Mouse (Mus musculus): ENCODE measurements at regions not wholly inside any gene's neighbourhood (a gene's known extent, or its start where the extent isn't known, plus 50 kb on each side); places are given as distances from the start of the nearest gene placed in this dataset.

GRCm38 (mm10) chr19:25729103-25729502 lies 56.9 kb downstream of the Dmrt2 start:
- no peak for DNase-seq

GRCm38 (mm10) chr19:25729633-25730032 lies 57.4 kb downstream of the Dmrt2 start:
- no peak for DNase-seq

DNA sequence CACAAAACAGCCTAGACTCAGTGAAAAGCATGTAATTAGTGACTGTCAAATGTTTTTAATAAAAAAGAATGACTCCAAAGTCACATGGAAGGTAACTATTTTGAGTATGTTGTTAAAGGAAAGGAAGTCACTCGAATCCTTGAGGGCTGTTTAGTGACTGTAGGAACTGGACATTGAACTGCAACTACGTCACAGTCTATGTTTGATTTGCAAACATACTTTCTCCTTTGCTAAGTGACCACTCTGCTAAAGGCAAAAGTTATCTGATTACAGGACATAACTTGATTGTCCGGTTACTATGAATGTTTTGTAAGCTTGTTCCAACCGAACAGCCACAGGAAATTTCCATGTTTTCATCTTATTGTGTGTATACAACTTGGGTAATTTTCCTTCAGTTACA lies 106.2 kb downstream of the Dmrt2 start:
- no peak for DNase-seq

GRCm38 (mm10) chr19:25779356-25779755 lies 107.1 kb downstream of the Dmrt2 start:
- no peak for DNase-seq

GRCm38 (mm10) chr19:25781314-25781713 lies 109.1 kb downstream of the Dmrt2 start:
- no peak for DNase-seq

GRCm38 (mm10) chr19:25802692-25803091 lies 130.5 kb downstream of the Dmrt2 start:
- no peak for DNase-seq

DNA sequence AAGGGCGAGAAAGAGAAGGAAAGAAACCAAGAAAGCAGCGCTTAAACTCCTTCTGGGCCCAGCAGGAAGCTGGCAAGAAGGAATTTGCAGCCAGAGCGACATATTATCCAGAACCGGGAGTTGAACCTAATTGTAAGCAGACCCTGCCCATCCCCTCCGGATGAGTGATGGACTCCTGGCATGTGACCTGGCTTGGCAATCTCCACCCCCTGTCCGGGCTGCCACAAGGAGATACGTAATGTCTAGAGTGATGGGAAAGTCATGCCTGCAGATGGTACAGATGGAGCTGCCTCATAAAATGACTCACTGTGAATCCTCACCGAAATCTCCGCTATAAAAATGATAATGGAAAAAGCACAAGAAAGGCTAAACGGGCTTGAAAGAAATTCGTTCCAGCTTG lies 133.1 kb downstream of the Dmrt2 start:
- no peak for DNase-seq

GRCm38 (mm10) chr19:25813651-25814050 lies 141.4 kb downstream of the Dmrt2 start:
- DNase-seq: no peak

DNA sequence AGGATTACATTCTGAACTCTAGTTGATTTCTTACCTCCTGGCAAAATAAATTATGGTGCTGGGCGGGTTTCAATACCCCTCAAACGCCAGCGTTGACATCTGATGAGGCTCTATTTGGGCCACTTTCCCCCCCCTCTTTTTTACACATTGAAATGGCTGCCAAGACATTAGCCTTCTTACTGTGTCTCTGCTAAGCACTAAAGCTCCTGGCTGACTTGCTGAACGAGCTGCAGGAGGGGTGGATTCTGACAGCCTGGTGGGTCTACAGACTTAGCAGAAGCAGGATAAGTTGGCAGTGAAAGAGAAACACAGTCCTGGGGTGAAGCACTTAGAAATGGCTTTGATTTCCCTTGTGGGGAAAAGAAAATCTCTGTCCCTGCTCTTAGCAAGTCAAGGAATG lies 172.9 kb downstream of the Dmrt2 start:
- no peak for DNase-seq

- DNase-seq: no peak
Measured at GRCm38 (mm10) chr19:25856344-25856743, 184.1 kb downstream of the Dmrt2 start.

DNA sequence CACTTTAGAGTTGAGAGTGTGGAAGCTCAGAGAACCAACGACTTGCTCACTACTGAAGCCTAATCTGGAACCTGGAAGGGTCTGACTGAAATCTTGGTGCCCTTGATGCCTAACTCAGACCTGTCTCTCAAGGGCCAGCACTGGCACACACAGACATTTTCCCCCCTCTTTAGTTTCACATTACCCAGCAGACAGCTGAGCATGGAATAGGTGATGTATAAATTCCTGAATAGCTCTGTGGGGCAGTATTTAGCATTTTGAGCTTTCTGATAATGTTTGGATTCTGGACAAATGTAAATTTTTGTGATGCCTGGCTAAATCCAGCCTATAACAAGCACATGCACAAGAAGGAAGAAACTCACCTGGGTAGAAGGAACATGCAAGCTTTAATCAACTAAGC lies 191.1 kb downstream of the Dmrt2 start:
- no peak for DNase-seq

DNA sequence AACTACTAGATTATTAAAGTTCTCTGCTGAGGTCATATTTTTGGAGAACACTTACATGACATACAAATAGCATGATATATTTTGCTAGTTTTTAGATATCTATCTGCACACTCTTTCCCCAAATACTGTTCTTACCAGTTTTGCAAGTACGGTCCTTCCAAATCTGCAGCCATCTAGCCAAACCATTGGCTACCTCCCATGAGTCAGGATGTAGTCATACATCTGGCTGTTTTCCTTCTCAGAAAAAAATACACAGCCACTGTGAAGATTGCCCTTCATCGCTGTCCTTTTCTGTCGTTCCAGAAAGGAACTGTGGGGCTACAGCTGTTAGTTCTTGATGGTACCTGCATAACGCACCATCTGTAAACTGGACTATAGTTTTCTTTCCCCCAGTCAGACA lies 234.5 kb downstream of the Dmrt2 start:
- no peak for DNase-seq

DNA sequence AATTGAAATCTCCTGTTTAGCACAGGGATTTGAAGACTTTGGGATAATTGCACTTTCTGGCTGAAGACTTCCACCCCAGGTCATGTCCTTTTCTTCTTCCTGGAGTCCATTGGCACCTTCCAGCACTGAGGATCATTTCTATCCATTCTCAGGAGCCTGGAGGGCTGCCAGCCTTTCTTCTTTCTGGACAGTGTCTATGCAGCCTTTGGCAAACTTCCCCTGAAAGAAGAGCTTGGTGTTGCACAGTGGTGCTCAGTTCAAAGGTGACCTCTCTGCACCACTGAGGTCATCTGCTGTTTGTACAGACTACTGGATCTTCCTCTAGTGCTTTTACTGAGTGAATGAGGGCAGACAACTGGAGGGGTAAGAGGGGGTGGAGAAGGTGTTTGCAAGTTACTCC lies 249.8 kb downstream of the Dmrt2 start:
- no peak for DNase-seq

GRCm38 (mm10) chr19:25922806-25923205 lies 250.6 kb downstream of the Dmrt2 start:
- no peak for DNase-seq

GRCm38 (mm10) chr19:25923727-25924384 lies 251.6 kb downstream of the Dmrt2 start:
- no peak for DNase-seq

GRCm38 (mm10) chr19:25924385-25924769 lies 252.2 kb downstream of the Dmrt2 start:
- no peak for DNase-seq

GRCm38 (mm10) chr19:25927220-25927619 lies 255.0 kb downstream of the Dmrt2 start:
- DNase-seq: no peak

GRCm38 (mm10) chr19:25937343-25937742 lies 265.1 kb downstream of the Dmrt2 start:
- DNase-seq: no peak

- DNase-seq: no peak
Measured at GRCm38 (mm10) chr19:25971210-25971609, 299.0 kb downstream of the Dmrt2 start.

DNA sequence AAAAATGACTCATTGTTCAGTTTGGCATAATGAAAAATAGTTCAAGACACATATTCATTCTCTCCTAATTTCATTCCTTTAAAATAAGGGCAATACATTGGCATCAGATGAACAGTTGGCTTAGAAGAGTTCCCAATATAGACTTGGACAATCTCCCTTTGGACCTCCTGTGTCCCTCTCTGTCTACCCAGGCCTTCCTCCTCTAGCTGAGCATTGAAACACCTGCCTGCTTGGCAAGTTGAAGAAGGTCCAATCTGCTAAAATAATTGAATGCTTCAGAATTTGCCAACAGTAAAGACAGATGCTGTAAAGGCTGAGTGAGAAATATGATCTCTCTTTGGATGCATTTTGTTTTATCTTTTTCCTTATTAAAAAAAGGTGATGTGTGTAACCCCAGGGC lies 303.0 kb downstream of the Dmrt2 start:
- DNase-seq: peak; percentile 21 to 31

GRCm38 (mm10) chr19:25980308-25980707 lies 308.1 kb downstream of the Dmrt2 start:
- DNase-seq: no peak

DNA sequence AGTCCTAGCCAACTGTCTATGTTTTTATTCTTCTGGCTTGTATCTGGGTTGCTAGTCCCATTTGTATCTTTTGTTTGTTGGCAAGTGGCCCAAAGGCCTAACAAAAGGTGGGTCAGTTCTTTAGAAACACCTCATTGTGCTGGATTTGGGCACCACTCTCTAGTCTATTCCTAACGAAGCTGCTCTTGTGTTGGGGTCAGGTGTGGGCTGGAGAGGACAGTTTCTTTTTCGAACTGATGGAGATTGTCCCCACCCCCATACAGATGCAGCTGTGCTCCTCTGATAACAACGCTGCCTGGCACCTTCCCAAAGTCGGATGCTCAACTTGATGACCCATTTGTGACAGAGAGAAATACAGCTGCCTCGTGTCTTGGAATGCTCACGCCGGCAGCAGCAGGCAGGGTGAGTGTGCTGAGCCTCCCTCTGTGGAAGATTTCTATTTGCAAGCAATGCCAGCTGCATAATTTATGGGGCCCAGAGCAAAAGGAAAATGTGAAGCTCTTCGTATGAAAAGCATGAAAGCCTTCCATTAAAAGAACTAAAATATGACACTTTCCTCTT lies 342.5 kb downstream of the Dmrt2 start:
- DNase-seq: no peak

- DNase-seq: no peak
Measured at GRCm38 (mm10) chr19:26021141-26021540, 348.9 kb downstream of the Dmrt2 start.

GRCm38 (mm10) chr19:26026103-26026502 lies 353.9 kb downstream of the Dmrt2 start:
- DNase-seq: no peak

DNA sequence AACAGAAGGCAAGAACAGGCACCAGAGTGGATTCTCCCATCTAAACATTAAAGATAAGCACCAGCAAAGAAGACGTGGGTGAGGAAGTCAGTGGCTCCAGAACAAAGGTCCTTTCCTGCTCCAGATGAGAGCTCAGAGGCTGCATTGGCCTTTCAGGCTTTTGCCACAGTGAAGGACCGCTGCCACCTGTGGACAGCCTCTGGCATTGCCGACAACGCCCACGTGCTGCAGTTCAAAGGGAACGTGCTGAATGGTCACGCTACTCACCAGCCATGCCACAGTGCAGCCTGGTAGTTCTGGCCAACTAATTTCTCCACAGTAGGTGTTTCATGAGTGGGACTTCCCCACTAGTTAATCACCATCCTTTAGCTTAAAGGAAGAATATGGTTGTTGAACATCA lies 365.1 kb downstream of the Dmrt2 start:
- no peak for DNase-seq
